Mouse (Mus musculus) erythroblast, embryonic 14.5 days (primary cell): ENCODE data around the gene Fbxl19.

Experiments
- GATA1 ChIP-seq: IDR thresholded peaks from 2 replicates; pipeline ENCODE4 v1.6.1; 2012; ENCODE audit warnings: low read length, inconsistent platforms, mixed read lengths
- TAL1 ChIP-seq: IDR thresholded peaks from 3 replicates; pipeline ENCODE4 v1.6.1; 2012; ENCODE audit warnings: low read length, inconsistent platforms, mixed read lengths

GRCm38 (mm10) chr7:127727898-127728297 is 16.4 kb upstream of the Fbxl19 start:
- TF ChIP-seq TAL1, result no peak
- TF ChIP-seq GATA1, result no peak
